Mouse (Mus musculus) kidney, embryonic 14.5 days (tissue): ENCODE results near the gene Gm28308. TPM values are rescaled to one million over a fixed set of nuclear protein-coding genes. Genes with fewer than 3 reads are reported as not detected.

Experiments
- ATAC-seq: fragments of 200-750 bp; cut with Nextera tagmentation; 2 replicates; pipeline ENCODE4 v1.8.0; 2017; ENCODE audit warnings: moderate number of reproducible peaks, mild to moderate bottlenecking, moderate TSS enrichment, moderate library complexity; ENCODE audit not compliant: low FRiP score, low TSS enrichment
- H3K27ac ChIP-seq: fragments of 300-500 bp; sonication (generic); 2 replicates; pipeline ENCODE4 v1.5.1; 2014; ENCODE audit warnings: low read depth, mild to moderate bottlenecking, low read length, moderate library complexity, mixed read lengths
- H3K27me3 ChIP-seq: fragments of 300-500 bp; sonication (generic); 2 replicates; pipeline ENCODE4 v1.6.1; 2014; ENCODE audit warnings: mild to moderate bottlenecking, low read length; ENCODE audit not compliant: control insufficient read depth, insufficient read depth
- H3K36me3 ChIP-seq: fragments of 300-500 bp; sonication (generic); 2 replicates; pipeline ENCODE4 v1.6.1; 2014; ENCODE audit warnings: low read length, mixed read lengths; ENCODE audit not compliant: control insufficient read depth, insufficient read depth
- H3K4me1 ChIP-seq: fragments of 300-500 bp; sonication (generic); 2 replicates; pipeline ENCODE4 v1.6.1; 2014; ENCODE audit warnings: low read length, mixed read lengths; ENCODE audit not compliant: control insufficient read depth, insufficient read depth
- H3K4me2 ChIP-seq: fragments of 300-500 bp; sonication (generic); replicated peaks from 2 replicates; pipeline ENCODE4 v1.6.1; 2014; ENCODE audit warnings: low read depth, mild to moderate bottlenecking, low read length
- H3K4me3 ChIP-seq: fragments of 300-500 bp; sonication (generic); 2 replicates; pipeline ENCODE4 v1.5.1; 2014; ENCODE audit warnings: mild to moderate bottlenecking, low read length
- H3K9ac ChIP-seq: fragments of 300-500 bp; sonication (generic); 2 replicates; pipeline ENCODE4 v1.6.1; 2014; ENCODE audit warnings: low read depth, mild to moderate bottlenecking, low read length, moderate library complexity
- H3K9me3 ChIP-seq: fragments of 300-500 bp; sonication (generic); 2 replicates; pipeline ENCODE4 v1.6.1; 2016; ENCODE audit warnings: low read length; ENCODE audit not compliant: control insufficient read depth
- WGBS: fragments of 180-500 bp; shearing (Covaris S2); extraction: QIAGEN DNeasy Blood & Tissue Kit; methylation state at CpG from one replicate; pipeline ENCODE4 v1.1.7; 2014; 5-methylcytosine and 5-hydroxymethylcytosine counted together
- polyA plus RNA-seq: library from polyadenylated mRNA; unstranded; fragments of >200 nt; fragmentation: Nextera tagmentation; extraction: Ambion mirVana; gene quantifications from 2 replicates; pipeline ENCODE4 v1.2.1, GENCODE M21; 2014

The Gm28308 gene
- polyA plus RNA-seq = not detected in 2 replicates

DNA sequence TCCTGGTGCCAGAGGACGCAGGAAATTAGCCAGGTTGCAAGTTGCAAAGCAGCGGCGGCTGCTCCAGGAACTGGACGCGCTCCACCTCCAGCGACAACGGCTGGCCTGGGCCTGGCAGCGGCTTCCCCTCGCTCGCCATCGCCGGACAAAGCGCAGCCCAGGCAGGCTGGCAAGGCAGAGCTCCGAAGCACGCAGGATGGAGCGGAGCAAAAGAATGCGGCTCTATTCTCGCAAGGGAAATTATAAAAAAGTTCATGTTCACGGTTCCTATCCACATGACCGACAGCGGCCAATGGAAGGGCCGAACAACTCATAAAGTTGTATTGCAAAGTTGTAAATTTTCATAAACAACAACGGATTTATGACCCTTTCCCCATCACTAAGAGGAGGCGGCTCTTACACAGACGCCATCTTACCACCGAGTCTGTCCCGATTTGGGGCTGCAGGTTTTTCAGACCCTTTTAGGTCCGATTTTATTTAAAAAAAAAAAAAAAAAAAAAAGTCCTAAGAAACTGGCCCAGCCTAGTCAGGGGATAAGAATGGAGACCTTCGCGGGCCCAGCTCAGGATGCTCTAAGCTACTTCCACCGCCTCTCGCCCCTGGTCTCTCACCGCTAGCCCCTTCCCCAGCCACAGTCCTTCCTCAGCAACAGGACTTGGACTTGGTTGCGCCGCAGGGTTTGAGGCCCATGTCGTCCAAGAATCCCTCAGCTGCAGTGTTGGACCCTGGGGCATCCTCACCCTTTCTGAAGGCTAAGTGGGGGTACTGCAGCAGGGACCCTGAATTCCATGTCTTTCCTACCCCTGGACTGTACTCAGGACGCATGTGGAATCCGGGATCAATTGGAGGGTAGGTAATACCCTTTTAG lies at the start of gene Gm28308, which contains the start of gene Hoxa3:
TSS of gene Gm28308 (minus strand) at position 221 of the 868 bp plus-strand sequence.
TSS of gene Hoxa3 (minus strand) at position 218 of the 868 bp plus-strand sequence.
- H3K4me2 ChIP-seq = peak within 1 kb of the TSS; percentile 97
- no peaks in the 10 kb centered on the region for H3K9me3 ChIP-seq
- WGBS = 2% methylated on average over 38 of the region's 38 CpGs
- H3K27me3 ChIP-seq = no peaks in the 10 kb centered on the region; the same call in 1 of the 2 replicates
- peaks cover 29% of the 10 kb centered on the region for H3K4me1 ChIP-seq
- peak; percentile 63 for ATAC-seq
- H3K9ac ChIP-seq = peak within 1 kb of the TSS; percentile 91
- H3K36me3 ChIP-seq = no peaks in the 10 kb centered on the region; the same call in 1 of the 2 replicates
- peak within 1 kb of the TSS; percentile 89 for H3K4me3 ChIP-seq
- H3K27ac ChIP-seq = peak within 1 kb of the TSS; percentile 95

DNA sequence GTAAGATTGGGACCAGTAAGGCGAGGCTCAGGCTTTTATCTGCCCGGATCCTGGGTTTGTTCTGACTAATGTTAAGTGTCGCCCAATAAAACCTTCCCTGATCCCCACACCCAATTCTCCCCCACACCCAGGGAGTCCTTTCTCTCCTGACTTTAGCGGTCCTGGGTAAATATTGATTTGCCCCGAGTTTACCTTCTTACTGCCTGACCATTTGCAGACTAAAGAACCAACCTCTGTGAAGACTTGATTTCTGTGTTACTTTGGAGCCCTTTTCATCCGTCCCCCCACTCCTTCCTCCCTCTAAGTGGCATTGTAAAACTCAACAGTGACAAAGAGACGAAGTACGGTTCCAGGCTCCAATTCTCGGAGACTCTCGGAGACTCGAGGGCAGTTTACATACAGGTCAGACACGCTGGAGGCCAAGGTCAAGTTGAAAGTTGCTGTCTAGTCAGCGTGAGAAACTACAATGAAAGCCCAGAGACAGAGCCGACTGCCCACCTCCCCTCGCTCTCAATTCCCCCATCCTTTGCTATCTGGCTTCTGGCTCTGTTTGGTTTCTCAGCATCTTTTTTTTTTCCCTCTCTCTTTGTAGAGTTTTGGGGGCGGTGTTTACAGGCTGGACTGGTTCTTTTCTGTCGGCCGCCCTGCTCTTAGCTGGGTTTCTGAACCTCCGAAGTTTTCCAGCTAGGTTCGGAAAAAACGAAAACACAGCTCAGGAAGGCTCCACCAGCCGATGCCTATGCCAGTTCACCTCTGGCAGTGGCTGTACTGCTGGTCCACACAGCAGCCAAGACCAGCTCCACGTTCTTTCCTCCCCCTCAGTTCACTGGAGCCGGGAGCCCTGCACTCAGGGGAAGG lies 49.6 kb upstream of the Gm28308 start:
- Histone ChIP-seq H3K9me3 (no peaks in the 10 kb centered on the region), H3K4me1 (peaks cover 4% of the 10 kb centered on the region; the same call in 1 of the 2 replicates), H3K9ac (no peak overlapping the region), H3K36me3 (no peaks in the 10 kb centered on the region), H3K4me3 (no peak overlapping the region), H3K27me3 (peaks cover 83% of the 10 kb centered on the region), H3K4me2 (no peak overlapping the region), H3K27ac (no peak overlapping the region)
- under 1% methylated on average over 24 of the region's 24 CpGs for WGBS
- ATAC-seq = no peak

DNA sequence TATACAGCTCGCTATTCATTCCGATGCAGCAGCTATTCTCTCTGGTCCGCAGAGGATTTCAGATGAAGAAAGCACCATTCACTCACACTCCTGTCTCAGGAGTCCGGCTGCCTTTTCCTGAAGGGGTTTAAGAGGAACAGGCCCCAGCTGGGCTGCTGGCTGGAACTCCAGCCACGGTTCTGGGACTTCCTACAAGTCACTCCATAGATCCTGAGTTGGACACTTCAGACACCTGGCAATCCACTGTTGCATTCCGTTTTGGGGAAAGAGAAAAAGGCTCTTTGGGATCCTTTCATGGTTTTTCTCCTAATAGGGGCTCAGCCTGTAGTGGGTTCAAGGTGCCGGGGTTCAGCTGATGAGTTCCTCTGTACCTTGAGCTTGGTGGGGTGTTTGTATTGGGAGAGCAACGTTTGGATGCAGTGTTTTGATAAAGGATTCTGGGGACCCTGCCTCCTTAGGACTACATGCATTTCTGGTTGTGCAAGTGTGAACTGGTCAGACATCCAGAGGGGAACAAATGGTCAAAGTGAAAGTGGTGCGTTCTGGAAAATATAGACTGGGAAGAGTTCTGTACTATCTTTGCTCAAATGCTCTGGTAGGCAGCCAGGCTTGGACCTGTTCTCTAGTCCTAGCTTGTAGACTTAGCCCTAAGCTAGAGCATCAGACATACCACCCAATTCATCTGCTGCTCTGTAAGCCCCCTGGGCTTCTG lies 48.8 kb upstream of the Gm28308 start:
- Histone ChIP-seq H3K4me2 (no peak overlapping the region), H3K4me1 (peaks cover 4% of the 10 kb centered on the region; the same call in 1 of the 2 replicates), H3K36me3 (no peaks in the 10 kb centered on the region), H3K27me3 (peaks cover 83% of the 10 kb centered on the region), H3K4me3 (no peak overlapping the region), H3K9ac (no peak overlapping the region), H3K9me3 (no peaks in the 10 kb centered on the region), H3K27ac (no peak overlapping the region)
- WGBS = 3% methylated on average over 9 of the region's 9 CpGs
- ATAC-seq = no peak

DNA sequence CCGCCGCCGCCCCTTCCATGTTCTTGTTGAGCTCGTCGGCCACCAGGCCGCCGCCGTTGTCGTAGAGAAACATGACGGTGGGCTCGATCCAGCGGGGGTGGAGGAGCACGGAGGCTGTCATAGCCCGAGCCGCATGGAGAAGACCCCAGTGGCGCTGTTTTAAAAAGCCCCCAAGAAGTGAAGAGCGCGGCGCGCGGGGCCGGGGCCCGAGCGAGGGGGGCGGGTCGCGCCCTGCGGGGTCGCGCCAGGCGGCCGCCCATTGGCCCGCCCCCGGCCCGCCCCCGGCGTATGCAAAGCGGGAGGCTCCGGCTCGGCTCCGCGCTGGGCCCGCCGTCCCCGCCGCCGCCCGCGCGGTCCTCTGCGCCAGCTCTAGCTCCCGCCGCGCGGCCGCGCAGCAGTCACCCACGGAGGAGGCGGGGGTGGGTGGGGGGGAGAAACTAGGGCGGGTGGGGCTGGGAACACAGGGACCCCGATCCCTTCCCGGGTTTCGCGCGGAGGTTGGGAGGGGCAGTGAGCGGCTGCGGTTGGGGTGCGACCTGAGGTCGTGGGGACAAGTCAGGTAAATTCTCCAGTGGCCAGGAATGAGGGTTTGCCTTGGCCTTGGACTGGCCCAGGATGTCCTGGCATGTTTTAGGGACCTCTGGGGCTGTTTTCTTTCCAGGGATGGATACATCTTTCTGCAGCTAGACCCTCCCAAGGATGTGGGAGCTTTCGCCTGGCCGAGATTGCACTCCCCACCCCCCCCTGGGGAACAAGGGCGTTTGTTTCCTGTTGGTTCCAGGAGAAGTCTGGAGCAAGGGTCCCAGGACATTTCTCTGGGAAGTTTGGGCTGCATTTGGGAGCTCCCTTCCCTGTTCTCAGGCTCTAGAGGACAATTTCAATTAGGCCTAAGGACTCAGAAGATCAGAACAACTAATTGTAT lies 47.8 kb upstream of the Gm28308 start, which contains the start of gene Hoxa13:
TSS of gene Hoxa13 (minus strand) at position 227 of the 922 bp plus-strand sequence.
- ATAC-seq = peak; percentile 84
- peak within 1 kb of the TSS; percentile 68 for H3K4me2 ChIP-seq
- H3K4me3 ChIP-seq = peak within 1 kb of the TSS; percentile 39
- no peaks in the 10 kb centered on the region for H3K36me3 ChIP-seq
- H3K9ac ChIP-seq = peak within 1 kb of the TSS; percentile 28; the same call in 1 of the 2 replicates
- no peak within 1 kb of the TSS for H3K27ac ChIP-seq
- H3K4me1 ChIP-seq = peaks cover 4% of the 10 kb centered on the region; the same call in 1 of the 2 replicates
- WGBS = under 1% methylated on average over 47 of the region's 72 CpGs
- H3K27me3 ChIP-seq = peaks cover 84% of the 10 kb centered on the region
- H3K9me3 ChIP-seq = no peaks in the 10 kb centered on the region

DNA sequence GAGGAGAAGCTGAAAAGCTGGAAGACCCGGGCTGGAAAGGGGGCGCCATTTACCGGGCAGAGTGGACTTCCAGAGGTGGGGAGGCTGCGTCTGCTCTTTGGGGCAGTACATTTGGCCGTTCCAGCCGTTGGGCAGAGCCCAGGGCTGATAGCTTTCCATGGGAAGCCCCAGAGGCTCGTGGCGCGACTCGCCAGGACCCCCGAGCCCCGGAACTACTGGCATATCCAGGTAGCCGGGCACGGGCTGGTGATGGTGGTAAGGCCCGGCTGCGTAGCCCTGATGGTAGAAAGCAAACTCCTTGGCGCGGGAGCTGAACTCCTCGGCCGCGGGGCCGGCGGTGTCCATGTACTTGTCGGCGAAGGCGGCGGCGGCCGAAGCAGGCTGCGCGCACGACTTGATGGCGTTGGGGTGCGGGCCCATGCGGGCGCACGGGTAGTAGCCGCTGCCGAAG lies 46.7 kb upstream of the Gm28308 start:
- peak overlapping the region; percentile 39 for H3K4me3 ChIP-seq
- H3K4me1 ChIP-seq = peaks cover 4% of the 10 kb centered on the region; the same call in 1 of the 2 replicates
- no peak overlapping the region for H3K27ac ChIP-seq
- no peak overlapping the region for H3K9ac ChIP-seq
- 1% methylated on average over 37 of the region's 39 CpGs for WGBS
- H3K36me3 ChIP-seq = no peaks in the 10 kb centered on the region
- ATAC-seq = no peak
- H3K9me3 ChIP-seq = no peaks in the 10 kb centered on the region
- peak overlapping the region; percentile 68 for H3K4me2 ChIP-seq
- H3K27me3 ChIP-seq = peaks cover 83% of the 10 kb centered on the region

DNA sequence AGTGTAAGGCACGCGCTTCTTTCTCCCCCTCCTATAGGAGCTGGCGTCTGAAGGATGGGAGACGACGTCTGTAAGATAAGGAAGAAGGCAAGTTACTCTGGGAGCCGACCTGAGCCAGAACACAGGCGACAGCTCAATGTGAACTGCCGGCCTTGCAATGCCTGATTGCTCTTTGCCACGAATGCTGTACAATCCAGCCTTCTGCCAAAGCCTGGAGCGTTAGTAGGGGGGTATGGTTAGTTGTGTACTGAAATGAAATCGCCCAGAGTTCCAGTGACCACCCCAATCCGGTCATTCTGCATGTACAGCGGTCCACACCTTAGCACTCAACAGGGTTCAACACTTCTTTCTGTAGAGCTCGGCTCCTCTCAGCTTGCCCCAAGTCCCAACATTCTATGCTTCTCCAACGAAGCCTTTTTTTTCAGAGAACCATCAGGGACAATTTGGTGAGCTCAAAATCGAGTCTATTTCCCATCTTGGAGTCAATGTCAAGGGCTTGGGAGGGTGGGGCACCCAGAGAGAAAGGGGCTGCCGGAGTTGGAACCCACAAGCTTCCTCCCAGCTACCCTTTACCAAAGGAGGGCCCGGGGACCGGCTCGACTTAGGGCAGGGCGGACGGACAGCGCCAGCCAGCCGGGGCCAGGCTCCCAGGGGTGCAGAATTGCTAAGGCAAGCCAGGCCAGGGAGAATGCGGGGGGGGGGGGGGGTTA lies 46.1 kb upstream of the Gm28308 start:
- Histone ChIP-seq H3K4me3 (peak overlapping the region; percentile 39; the same call in 1 of the 2 replicates), H3K9me3 (no peaks in the 10 kb centered on the region), H3K27ac (no peak overlapping the region), H3K36me3 (no peaks in the 10 kb centered on the region), H3K4me1 (peaks cover 4% of the 10 kb centered on the region; the same call in 1 of the 2 replicates), H3K4me2 (no peak overlapping the region), H3K9ac (no peak overlapping the region), H3K27me3 (peaks cover 78% of the 10 kb centered on the region)
- ATAC-seq = no peak
- WGBS = under 1% methylated on average over 24 of the region's 25 CpGs

DNA sequence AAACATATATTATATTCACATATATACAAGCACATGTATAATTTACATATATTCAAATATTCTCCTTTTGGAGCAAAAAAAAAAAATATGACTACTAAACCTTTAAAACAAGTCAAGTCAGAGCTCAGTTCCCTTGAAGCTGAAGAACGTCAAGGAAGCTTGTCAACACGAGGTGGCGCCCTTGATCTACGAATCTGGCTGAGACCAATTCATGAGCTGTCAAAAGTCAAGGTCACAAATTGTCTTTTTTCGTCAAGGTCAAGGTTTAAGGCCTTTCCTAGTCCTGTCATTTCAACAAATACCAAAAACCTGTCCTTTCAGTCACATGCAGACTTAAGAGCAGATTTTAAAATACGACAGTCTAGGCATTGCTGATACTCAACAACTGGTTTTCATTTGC lies 43.8 kb upstream of the Gm28308 start:
- no peak overlapping the region for H3K4me3 ChIP-seq
- under 1% methylated on average over 6 of the region's 6 CpGs for WGBS
- H3K27me3 ChIP-seq = peaks cover 76% of the 10 kb centered on the region

More for the DNA sequence above, 43.8 kb upstream of the Gm28308 start:
- Histone ChIP-seq H3K4me2 (no peak overlapping the region), H3K4me1 (peaks cover 19% of the 10 kb centered on the region), H3K27ac (no peak overlapping the region), H3K9ac (no peak overlapping the region), H3K9me3 (no peaks in the 10 kb centered on the region), H3K36me3 (no peaks in the 10 kb centered on the region)
- ATAC-seq = no peak
